Mouse (Mus musculus) leukemia stem cell, adult 10-12 weeks (primary cell): ENCODE measurements around the gene Gm11172. TPM values are rescaled to one million over a fixed set of nuclear protein-coding genes. Genes with fewer than 3 reads are reported as not detected.

Source experiments
- polyA plus RNA-seq: library from polyadenylated mRNA; stranded (reverse); fragments of >175 nt; gene quantifications from 2 replicates; pipeline ENCODE4 v1.2.3, GENCODE M21; 2012; ENCODE audit warnings: low replicate concordance

Gm11172 gene
- not detected in 2 replicates for polyA plus RNA-seq

GRCm38 (mm10) chr16:10812865-10813371, at the start of gene Gm11172:
TSS of gene Gm11172 (plus strand) at chr16:10812915.

GRCm38 (mm10) chr16:10785371-10786231, 27.1 kb upstream of the Gm11172 start, which contains the start of gene Socs1:
TSS of gene Socs1 (minus strand) at chr16:10785536.

GRCm38 (mm10) chr16:10788271-10788670, 24.4 kb upstream of the Gm11172 start, which contains the start of gene Tnp2:
TSS of gene Tnp2 (minus strand) at chr16:10788660.

GRCm38 (mm10) chr16:10790702-10791101, 22.0 kb upstream of the Gm11172 start, which contains the start of gene Prm3:
TSS of gene Prm3 (minus strand) at chr16:10790914.

GRCm38 (mm10) chr16:10796034-10796433, 16.7 kb upstream of the Gm11172 start, which contains the start of gene Prm2:
TSS of gene Prm2 (minus strand) at chr16:10796134.

GRCm38 (mm10) chr16:10805789-10806527, 6.8 kb upstream of the Gm11172 start, which contains the start of gene Prm1:
TSS of gene Prm1 (minus strand) at chr16:10805839.

GRCm38 (mm10) chr16:10834911-10835587, 22.3 kb downstream of the Gm11172 start, which contains the start of gene Rmi2:
TSS of gene Rmi2 (plus strand) at chr16:10835059.

Other genes starting within 250 kb of the Gm11172 start
- gene Socs1, start 27.4 kb upstream of the Gm11172 start, polyA plus RNA-seq, result 19.1 and 41.6 TPM in 2 replicates
- 0.51 TPM in 1 of 2 replicates, not detected in the other for gene Tnp2, start 24.3 kb upstream of the Gm11172 start, polyA plus RNA-seq
- gene Prm3, start 22.0 kb upstream of the Gm11172 start, polyA plus RNA-seq, result not detected in 2 replicates
- gene Prm2, start 16.8 kb upstream of the Gm11172 start, polyA plus RNA-seq, result not detected in 2 replicates
- not detected in 2 replicates for gene Prm1, start 7.1 kb upstream of the Gm11172 start, polyA plus RNA-seq
- 3.1 and 3.3 TPM in 2 replicates for gene Rmi2, start 22.1 kb downstream of the Gm11172 start, polyA plus RNA-seq
- gene Snn, start 248.0 kb downstream of the Gm11172 start, polyA plus RNA-seq, result 23.1 and 28.8 TPM in 2 replicates